Mouse (Mus musculus): ENCODE data around the gene C2cd2l. TPM values are rescaled to one million over a fixed set of nuclear protein-coding genes. Genes with fewer than 3 reads are reported as not detected.

The C2cd2l gene
- polyA plus RNA-seq (2012; ENCODE audit: low replicate concordance), result 216 and 324 TPM in 2 replicates

DNA sequence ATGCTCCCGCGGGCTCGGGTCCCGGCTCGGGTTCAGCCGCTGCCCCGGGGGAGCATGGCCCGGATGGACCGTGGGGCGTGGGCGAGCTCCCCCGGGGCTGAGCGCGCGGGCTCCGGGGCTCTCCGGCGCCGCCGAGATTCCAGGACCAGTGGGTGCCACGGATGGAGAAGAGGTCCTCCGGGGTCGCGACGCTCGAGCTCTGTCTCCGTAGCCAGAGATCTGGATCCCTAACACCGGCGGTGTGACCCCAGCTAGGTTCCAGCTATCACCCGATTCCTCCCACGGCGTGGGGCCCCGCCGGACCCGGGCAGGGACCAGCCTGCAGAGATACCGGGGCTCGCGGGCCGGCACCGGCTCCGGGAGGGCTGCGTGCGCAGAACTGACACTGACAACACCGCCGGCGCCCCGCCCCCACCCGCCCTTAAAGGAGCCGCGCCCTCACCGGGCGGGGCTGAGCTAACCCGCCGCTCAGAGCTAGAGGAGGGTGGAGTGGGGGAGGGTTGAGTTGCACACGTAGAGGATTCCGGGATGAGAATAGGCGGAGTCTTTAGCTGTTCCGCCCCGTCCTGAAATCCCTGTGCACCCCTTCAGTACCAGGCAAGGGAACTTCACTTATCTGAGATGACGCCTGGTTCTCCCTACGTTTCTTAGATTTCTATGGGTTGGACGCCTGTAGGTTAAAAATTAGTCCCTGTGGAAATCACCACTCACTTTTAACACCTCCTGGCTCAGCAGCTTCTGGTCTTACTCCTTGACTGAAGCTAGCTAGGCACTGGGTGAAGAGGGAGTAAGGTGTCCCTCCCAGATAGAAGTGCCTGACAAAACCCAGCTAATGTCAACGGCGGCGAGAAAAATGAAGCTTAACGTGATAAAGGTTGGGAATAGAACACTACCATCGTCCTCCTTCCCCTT is at the start of gene C2cd2l:
C2cd2l (minus strand) TSS at position 399 of the 912 bp plus-strand sequence.

GRCm38 (mm10) chr9:44361190-44361917 is 41.3 kb upstream of the C2cd2l start, which contains the start of gene Vps11:
TSS of gene Vps11 (minus strand) at chr9:44361670.

GRCm38 (mm10) chr9:44343781-44344421 is 23.8 kb upstream of the C2cd2l start, which contains the start of gene Hmbs:
TSS of gene Hmbs (minus strand) at chr9:44344228.

GRCm38 (mm10) chr9:44334396-44335330 is 14.6 kb upstream of the C2cd2l start, which contains the start of gene H2afx:
TSS of gene H2afx (plus strand) at chr9:44334694.

DNA sequence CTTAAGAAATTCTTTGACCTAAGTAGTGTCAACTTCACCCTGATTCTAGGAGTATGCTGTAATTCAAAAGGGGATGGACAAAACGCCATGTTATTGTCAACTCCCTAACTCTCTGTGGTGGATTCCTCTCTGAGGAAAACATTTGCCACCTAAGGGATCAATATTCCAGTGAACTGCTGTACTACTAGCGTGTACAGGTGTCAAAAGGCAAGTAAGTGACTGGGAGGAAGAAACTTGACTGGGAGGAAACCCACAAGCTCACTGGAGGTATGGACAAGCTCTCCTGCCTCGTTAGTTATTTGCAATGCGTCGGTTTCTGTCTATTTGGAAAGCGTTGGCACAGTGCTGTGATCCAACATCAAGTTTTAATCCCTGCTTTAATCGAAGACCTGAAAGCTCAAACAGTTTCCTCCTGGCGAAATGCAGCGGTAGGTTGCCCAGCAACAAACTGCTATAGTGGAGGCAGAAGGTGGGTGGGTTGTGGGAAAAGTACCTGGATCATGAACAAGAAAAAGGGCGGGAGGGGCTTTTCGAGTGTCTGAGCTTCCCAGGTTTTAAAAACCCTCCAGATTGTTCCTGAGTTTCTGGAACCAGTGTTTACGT is 5.8 kb upstream of the C2cd2l start, which contains the start of gene Dpagt1:
Dpagt1 (plus strand) TSS at position 252 of the 603 bp plus-strand sequence.

GRCm38 (mm10) chr9:44305466-44306079 is 14.5 kb downstream of the C2cd2l start, which contains the start of gene Hinfp:
TSS of gene Hinfp (minus strand) at chr9:44305671.

GRCm38 (mm10) chr9:44288076-44288958 is 31.8 kb downstream of the C2cd2l start, which contains the start of gene Abcg4:
TSS of gene Abcg4 (minus strand) at chr9:44288615.

DNA sequence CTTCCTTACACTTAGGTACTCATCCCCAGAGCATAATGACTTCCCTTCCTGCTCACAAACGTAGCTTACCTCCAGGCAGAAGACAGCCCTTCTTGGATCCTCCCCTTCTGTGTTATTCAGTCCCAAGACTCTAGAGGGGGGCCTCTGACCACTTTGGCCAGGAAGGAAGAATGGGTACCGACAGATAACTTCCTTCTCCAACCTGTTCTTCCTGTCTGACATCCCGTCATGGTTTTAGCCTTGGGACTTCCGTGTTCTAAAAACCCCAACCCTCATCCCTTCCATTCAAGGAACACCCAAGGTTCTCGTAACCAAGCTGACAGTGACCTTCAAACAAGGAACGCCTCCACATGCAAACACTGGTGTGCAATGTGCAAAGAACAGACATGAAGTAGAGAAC is 51.7 kb downstream of the C2cd2l start, which contains the start of gene Nlrx1:
Nlrx1 (minus strand) TSS at position 168 of the 400 bp plus-strand sequence.

Other genes starting within 250 kb of the C2cd2l start
- not detected in 2 replicates for gene Mfrp, start 218.6 kb downstream of the C2cd2l start, polyA plus RNA-seq (2012; ENCODE audit: low replicate concordance)
- gene C1qtnf5, start 213.0 kb downstream of the C2cd2l start, polyA plus RNA-seq (2012; ENCODE audit: low replicate concordance), result 2.1 and 3.0 TPM in 2 replicates
- gene Gm49380, start 206.8 kb downstream of the C2cd2l start, polyA plus RNA-seq (2012; ENCODE audit: low replicate concordance), result not detected in 2 replicates
- gene Rnf26, start 206.8 kb downstream of the C2cd2l start, polyA plus RNA-seq (2012; ENCODE audit: low replicate concordance), result 33.2 and 75.2 TPM in 2 replicates
- gene Mcam, start 185.8 kb downstream of the C2cd2l start, polyA plus RNA-seq (2012; ENCODE audit: low replicate concordance), result 0.79 and 1.2 TPM in 2 replicates
- gene Cbl, start 86.2 kb downstream of the C2cd2l start, polyA plus RNA-seq (2012; ENCODE audit: low replicate concordance), result 11.0 and 15.0 TPM in 2 replicates
- gene Ccdc153, start 79.6 kb downstream of the C2cd2l start, polyA plus RNA-seq (2012; ENCODE audit: low replicate concordance), result not detected in 2 replicates
- gene Pdzd3, start 68.8 kb downstream of the C2cd2l start, polyA plus RNA-seq (2012; ENCODE audit: low replicate concordance), result 0.33 and 0.35 TPM in 2 replicates
- gene Nlrx1, start 51.7 kb downstream of the C2cd2l start, polyA plus RNA-seq (2012; ENCODE audit: low replicate concordance), result 3.5 and 3.6 TPM in 2 replicates
- gene Abcg4, start 31.7 kb downstream of the C2cd2l start, polyA plus RNA-seq (2012; ENCODE audit: low replicate concordance), result 73.8 and 199 TPM in 2 replicates
- gene Hinfp, start 14.6 kb downstream of the C2cd2l start, polyA plus RNA-seq (2012; ENCODE audit: low replicate concordance), result 7.4 and 9.9 TPM in 2 replicates
- gene Dpagt1, start 5.7 kb upstream of the C2cd2l start, polyA plus RNA-seq (2012; ENCODE audit: low replicate concordance), result 8.4 and 13.8 TPM in 2 replicates
- 825 and 1,471 TPM in 2 replicates for gene H2afx, start 14.4 kb upstream of the C2cd2l start, polyA plus RNA-seq (2012; ENCODE audit: low replicate concordance)
- gene Hmbs, start 23.9 kb upstream of the C2cd2l start, polyA plus RNA-seq (2012; ENCODE audit: low replicate concordance), result 173 and 677 TPM in 2 replicates
- 7.8 and 11.3 TPM in 2 replicates for gene Vps11, start 41.4 kb upstream of the C2cd2l start, polyA plus RNA-seq (2012; ENCODE audit: low replicate concordance)
- 25.8 and 40.4 TPM in 2 replicates for gene Hyou1, start 59.2 kb upstream of the C2cd2l start, polyA plus RNA-seq (2012; ENCODE audit: low replicate concordance)
- 10.4 and 13.2 TPM in 2 replicates for gene Slc37a4, start 76.6 kb upstream of the C2cd2l start, polyA plus RNA-seq (2012; ENCODE audit: low replicate concordance)
- 48.9 and 50.6 TPM in 2 replicates for gene Rps25, start 86.9 kb upstream of the C2cd2l start, polyA plus RNA-seq (2012; ENCODE audit: low replicate concordance)
- 5.6 and 13.4 TPM in 2 replicates for gene Trappc4, start 87.3 kb upstream of the C2cd2l start, polyA plus RNA-seq (2012; ENCODE audit: low replicate concordance)
- gene Ccdc84, start 98.3 kb upstream of the C2cd2l start, polyA plus RNA-seq (2012; ENCODE audit: low replicate concordance), result 10.2 and 37.1 TPM in 2 replicates
- gene Foxr1, start 120.9 kb upstream of the C2cd2l start, polyA plus RNA-seq (2012; ENCODE audit: low replicate concordance), result 1.5 TPM in 1 of 2 replicates, not detected in the other
- not detected in 2 replicates for gene Upk2, start 134.7 kb upstream of the C2cd2l start, polyA plus RNA-seq (2012; ENCODE audit: low replicate concordance)
- 36.8 and 56.9 TPM in 2 replicates for gene Bcl9l, start 162.5 kb upstream of the C2cd2l start, polyA plus RNA-seq (2012; ENCODE audit: low replicate concordance)
- gene Cxcr5, start 241.6 kb upstream of the C2cd2l start, polyA plus RNA-seq (2012; ENCODE audit: low replicate concordance), result 2.1 and 9.7 TPM in 2 replicates

Data from leukemia stem cell, adult 10-12 weeks (primary cell).